ENCODE assay signal across 17 mouse cellular contexts in the genomic region with DNA sequence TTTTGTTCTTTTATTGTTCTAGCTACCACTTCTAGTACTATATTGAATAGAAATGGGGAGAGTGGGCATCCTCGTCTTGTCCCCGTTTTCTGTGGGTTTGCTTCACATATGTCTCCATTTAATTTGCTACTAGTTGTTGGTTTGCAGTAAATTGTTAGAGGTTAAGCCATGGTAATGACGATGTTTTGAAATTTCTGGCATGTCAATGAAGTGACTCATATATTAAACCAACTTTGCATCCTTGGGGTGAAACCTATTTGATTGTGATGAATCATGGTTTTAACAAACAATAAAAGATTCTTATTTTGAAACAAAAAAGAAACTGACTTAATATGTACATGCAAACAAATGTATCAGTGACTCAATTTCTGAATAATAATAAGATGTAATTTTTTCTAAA.
"Had no signal": no experiment of that assay in that cellular context is flagged by ENCODE, and none has a peak within 500 bp of the region (broad histone marks: within the 10 kb centered on the region; RNA-seq: fewer than 3 reads in every experiment).

No protein-coding gene starts in this region.

- DNase-seq: lung, adult 18-20 months; lung, embryonic 14.5 days; lung, postnatal 10 days; lung, postnatal 4 days; midbrain, embryonic 14.5 days; retina, postnatal 1 day; right cerebral cortex, adult 18-20 months; right cerebral cortex, postnatal 25 days; right cerebral cortex, postnatal 4 days; spleen, adult 18-20 months; thymus, adult 18-20 months; thymus, postnatal 14 days; thymus, postnatal 36 days had no signal

- H3K27ac ChIP-seq: midbrain, embryonic 10.5 days; midbrain, embryonic 12.5 days; neural tube, embryonic 13.5 days; neural tube, embryonic 15.5 days had no signal

- H3K27me3 ChIP-seq: midbrain, embryonic 12.5 days; neural tube, embryonic 13.5 days; neural tube, embryonic 15.5 days had no signal

- H3K36me3 ChIP-seq: midbrain, embryonic 10.5 days; midbrain, embryonic 12.5 days; neural tube, embryonic 13.5 days; neural tube, embryonic 15.5 days had no signal

- H3K4me3 ChIP-seq: midbrain, embryonic 10.5 days; midbrain, embryonic 12.5 days; neural tube, embryonic 13.5 days; neural tube, embryonic 15.5 days had no signal

- H3K4me2 ChIP-seq: lung, embryonic 14.5 days; midbrain, embryonic 12.5 days; neural tube, embryonic 13.5 days; neural tube, embryonic 15.5 days had no signal
